Mouse (Mus musculus): ENCODE measurements around the gene Tead1. TPM values are rescaled to one million over a fixed set of nuclear protein-coding genes. Genes with fewer than 3 reads are reported as not detected.

Tead1 gene
- total RNA-seq, 4 experiments from 2014 or later = 166 to 191 (median 175) TPM

DNA sequence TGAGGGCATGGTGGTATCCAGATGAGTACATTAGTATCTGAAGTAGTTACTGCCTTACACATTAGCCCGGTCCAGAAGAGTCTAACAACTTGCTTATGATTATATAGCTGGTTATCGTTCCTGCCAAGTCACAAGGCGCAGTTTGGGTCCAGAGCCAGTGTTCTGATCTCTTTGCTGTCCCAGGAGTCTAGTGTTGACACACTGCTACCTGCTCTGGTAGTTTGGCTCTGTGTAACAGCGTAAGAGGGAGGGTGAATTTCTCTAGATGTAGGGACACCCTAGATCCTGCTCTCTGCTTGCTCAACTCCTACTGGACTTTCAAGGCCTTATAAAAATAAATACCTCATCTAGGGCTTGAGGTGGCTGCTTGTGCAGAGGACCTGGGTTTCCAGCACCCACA, 94.5 kb downstream of the Tead1 start:
- DNase-seq (ENCODE audit: low spot score) = peak; percentile 48

DNA sequence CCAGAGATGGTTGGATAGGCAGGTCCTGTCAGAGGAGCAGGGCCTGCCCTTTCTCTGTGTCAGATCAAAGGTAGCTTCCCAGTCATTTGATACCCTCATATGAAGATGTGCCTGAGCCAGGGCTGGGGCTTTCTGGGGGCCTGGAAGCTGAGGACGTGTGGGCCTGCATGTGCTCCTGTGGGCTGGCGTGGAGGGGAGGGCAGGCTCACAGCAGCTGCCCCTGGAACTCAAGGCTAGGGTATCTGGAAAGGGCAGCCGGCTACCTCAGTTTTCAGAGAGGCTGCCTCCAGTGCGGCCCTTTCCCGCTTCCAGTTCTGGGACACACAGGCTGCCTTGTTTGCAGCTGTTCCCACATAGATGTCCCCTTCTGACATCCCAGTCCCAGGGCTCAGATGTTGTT, 96.7 kb downstream of the Tead1 start:
- DNase-seq (ENCODE audit: low spot score) = no peak

- no peak for DNase-seq (ENCODE audit: low spot score)
Measured at GRCm38 (mm10) chr7:112776670-112777069, 97.6 kb downstream of the Tead1 start.

- DNase-seq (ENCODE audit: low spot score) = no peak
Measured at GRCm38 (mm10) chr7:112779636-112780035, 100.5 kb downstream of the Tead1 start.

GRCm38 (mm10) chr7:112780910-112781309, 101.8 kb downstream of the Tead1 start:
- no peak for DNase-seq (ENCODE audit: low spot score)

- DNase-seq (ENCODE audit: low spot score) = no peak
Measured at GRCm38 (mm10) chr7:112781987-112782386, 102.9 kb downstream of the Tead1 start.

- DNase-seq (ENCODE audit: low spot score) = no peak
Measured at GRCm38 (mm10) chr7:112784278-112784677, 105.2 kb downstream of the Tead1 start.

GRCm38 (mm10) chr7:112785271-112785670, 106.2 kb downstream of the Tead1 start:
- DNase-seq (ENCODE audit: low spot score) = no peak

- no peak for DNase-seq (ENCODE audit: low spot score)
Measured at GRCm38 (mm10) chr7:112786556-112787225, 107.6 kb downstream of the Tead1 start.

DNA sequence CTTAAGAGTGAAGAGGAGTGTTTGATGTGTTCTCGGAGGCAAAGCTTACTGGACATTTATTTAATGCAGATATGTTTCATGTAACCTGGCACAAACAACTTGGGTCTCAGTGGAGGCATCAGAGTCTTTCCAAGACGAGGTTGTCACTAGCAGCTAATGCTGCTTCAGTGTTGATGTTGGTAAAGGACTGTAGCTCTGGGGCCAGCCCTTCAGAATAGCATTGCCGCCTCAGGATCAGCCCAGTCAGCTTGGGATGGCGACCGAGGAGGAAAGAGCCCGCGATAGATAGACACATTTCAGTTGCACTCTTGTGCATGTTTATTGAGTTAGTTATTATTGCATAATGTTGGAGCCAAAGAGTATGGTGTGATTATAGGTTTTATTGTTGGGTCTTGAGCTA, 108.2 kb downstream of the Tead1 start:
- DNase-seq (ENCODE audit: low spot score) = no peak

DNA sequence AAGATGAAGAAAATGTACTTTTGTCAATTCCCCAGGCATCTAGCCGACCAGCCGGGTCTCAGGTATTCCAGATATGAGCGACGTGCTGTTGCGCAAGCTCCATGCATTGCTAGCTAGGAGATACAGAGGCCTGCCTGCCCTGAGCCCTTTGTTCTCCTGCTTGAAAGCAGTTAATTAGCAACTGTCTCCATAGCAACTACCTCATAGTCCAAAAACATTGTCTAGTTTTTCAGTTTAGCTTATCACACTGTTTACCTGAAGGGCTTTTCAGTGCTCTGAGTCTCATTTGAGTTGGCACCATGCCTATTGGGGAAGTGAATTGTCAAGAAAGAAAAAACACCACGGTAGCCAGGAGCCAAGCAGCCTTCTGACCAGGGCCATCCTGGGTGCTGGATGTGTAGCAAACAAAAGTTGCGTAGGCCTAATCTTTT, 109.2 kb downstream of the Tead1 start:
- no peak for DNase-seq (ENCODE audit: low spot score)

GRCm38 (mm10) chr7:112789693-112790092, 110.6 kb downstream of the Tead1 start:
- DNase-seq (ENCODE audit: low spot score) = no peak

GRCm38 (mm10) chr7:112790334-112790733, 111.2 kb downstream of the Tead1 start:
- DNase-seq (ENCODE audit: low spot score) = no peak

DNA sequence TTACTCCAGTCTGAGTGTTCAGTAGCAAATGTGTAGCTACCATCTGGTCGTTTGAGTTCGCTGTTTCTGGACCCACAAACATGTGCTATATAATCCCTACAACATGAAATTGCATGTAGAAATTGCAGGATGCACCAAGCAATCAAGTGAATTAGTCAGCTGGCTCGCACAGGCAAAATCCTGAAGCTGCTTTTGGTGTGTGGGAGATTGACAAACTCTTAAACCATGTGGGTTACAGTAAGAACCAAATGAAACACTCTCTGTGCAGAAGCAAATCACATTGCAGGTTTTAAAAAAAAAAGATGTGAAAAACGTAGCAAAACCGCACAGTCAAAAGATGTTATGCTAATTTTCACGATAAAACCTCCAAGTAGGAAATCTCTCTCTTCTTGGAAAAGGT, 113.6 kb downstream of the Tead1 start:
- DNase-seq (ENCODE audit: low spot score) = no peak

GRCm38 (mm10) chr7:112793903-112794302, 114.8 kb downstream of the Tead1 start:
- DNase-seq (ENCODE audit: low spot score) = peak; percentile 20

GRCm38 (mm10) chr7:112794481-112794880, 115.4 kb downstream of the Tead1 start:
- no peak for DNase-seq (ENCODE audit: low spot score)

DNA sequence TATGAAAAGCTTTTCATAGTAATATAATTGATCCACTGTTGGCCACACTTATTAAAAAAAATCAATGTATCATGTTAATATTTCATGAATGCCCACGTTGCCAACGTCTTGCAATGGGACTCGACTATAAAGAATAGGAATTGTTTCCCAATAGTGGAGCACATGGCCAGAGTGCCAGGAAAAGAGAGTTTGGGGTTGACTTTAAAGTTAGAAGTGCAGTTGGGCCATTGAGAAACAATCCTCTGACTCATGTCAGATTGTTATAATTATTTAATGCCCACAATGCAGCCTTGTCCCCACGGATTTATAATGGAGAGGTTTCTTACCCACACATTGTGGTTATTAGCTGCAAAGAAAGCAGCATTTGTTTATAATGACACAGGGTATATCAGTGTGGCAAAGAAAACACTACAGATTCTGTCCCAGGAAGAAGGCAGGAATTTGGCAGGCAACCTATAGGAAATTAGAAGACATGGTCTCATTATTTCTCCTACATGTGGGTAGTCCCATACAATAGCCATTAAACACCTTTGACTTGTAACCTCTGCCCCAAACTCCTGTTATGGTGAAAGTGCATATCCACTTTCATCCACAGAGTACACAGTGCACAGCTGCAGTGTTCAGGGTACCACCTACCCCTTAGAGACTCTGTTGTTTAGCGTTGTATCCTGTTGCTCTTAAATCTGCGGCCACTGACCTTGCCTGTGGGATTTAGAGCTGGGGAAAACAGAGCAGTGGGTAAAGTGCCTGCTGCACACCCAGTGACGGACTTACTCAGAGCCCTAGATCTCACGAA, 118.6 kb downstream of the Tead1 start:
- no peak for DNase-seq (ENCODE audit: low spot score)

GRCm38 (mm10) chr7:112801706-112802105, 122.6 kb downstream of the Tead1 start:
- DNase-seq (ENCODE audit: low spot score) = no peak

DNA sequence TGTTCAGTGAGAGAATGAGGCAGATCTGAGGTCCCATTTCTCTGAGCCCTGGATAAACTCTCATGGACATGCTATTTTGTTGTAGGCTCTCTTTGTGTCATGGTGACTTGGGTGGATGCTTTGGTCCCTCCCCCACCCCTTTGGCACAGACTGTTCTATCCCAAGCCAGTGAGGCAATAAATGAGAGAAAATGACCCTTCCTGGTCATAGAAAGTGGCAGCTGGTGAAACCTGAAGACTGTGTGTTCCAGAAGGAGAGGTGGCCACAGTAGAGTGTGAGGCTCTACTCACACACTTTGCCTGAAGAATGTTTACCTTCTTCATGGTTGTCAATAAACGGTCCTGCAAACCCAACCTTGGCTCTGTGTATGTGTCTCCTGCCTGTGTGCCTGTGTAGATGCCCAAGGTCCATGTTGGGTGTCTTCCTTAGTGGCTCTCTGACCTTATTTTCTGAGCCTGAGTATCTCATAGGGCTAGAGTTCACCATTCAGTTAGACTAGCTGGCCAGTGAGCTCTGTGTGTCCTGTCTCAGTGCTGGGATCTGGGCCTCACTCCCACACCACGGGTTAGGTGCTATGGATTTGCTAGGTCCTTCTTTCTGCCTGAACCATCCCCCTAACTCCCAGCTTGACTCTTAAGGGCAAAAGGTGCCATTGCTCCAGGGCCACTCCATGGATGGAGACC, 127.7 kb downstream of the Tead1 start:
- DNase-seq (ENCODE audit: low spot score) = no peak

DNA sequence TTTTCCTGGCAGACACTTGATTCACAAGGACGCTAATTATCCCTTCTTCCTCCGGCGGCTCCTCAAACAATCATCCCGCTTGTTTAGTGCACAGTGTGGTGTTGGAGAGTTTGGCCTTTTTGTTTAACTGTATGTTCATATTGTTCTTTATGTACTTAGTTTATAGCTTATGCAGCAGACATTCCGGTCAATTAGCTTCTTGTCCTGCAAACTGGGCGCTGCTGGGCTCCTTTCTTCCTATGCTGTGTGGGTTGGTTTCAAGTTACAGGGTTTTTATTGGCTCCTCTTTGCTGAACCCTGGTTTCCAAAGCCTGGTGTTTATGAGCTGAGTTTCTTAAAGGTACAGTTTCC, 128.3 kb downstream of the Tead1 start:
- DNase-seq (ENCODE audit: low spot score) = peak; percentile 55

DNA sequence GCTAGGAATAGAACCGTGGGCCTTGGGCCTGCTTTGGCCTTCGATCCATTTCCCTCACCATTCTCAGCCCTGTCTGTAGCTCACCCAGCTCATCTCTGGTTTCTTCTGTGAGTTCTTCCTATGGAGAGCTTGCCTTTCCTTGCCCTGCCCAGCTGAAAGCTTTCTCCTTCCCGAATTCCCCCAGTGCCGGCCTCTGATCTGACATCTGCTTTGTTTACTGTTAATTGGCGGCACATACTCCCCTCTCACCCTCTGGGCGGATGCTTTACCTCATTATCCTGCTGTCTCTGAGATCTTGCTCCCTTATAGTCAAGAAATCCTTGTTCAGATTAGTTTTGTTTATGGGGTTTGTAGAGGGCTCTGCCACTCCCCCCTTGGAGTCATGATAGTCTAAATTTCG, 131.6 kb downstream of the Tead1 start:
- DNase-seq (ENCODE audit: low spot score) = no peak

- DNase-seq (ENCODE audit: low spot score) = no peak
Measured at GRCm38 (mm10) chr7:112812037-112812775, 133.1 kb downstream of the Tead1 start.
